Mouse (Mus musculus): ENCODE results near the gene Aqp1.
A peak's percentile ranks its signal among the peaks of the same experiment; 100 is the strongest.

Aqp1 gene

GRCm38 (mm10) chr6:55358731-55359143, 22.5 kb downstream of the Aqp1 start:
- DNase-seq = no peak

DNA sequence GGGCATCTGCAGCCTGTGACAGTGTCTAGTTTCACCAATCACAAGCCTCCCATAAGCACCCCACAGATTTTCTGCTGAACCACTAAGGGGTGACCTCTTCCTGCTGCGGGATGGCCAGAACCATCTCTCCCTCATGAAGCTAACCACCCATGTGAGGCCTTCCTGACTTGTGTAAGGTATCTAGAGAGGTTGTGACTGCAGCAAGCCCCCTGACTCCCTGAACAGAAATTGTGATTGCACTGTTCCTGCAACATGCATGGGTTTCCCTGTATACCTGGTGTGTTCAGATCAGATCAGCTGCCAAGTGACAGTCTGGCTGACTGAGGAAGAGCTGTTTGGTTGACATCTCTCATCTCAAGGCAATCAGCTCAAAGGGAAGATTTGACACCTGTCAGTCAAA, 26.4 kb downstream of the Aqp1 start:
- no peak for DNase-seq

DNA sequence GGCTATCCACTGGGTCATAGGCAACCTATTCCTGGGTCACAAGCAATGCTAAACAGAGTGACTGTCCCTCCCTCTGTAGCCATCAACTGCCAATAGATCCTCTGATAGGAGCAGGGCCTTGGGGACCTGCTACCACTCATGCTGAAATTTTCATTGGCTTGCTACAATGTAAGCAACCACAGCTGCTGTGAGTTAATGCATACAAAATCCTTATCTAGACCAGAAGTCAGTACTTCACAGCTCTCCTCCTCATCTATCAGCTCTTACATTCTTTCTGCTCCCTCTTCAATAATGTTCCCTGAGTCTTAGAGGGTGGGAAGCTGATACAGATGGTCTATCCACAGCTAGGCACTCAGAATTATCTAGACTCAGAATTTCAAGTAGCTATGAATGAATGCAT, 30.9 kb downstream of the Aqp1 start:
- DNase-seq = no peak

DNA sequence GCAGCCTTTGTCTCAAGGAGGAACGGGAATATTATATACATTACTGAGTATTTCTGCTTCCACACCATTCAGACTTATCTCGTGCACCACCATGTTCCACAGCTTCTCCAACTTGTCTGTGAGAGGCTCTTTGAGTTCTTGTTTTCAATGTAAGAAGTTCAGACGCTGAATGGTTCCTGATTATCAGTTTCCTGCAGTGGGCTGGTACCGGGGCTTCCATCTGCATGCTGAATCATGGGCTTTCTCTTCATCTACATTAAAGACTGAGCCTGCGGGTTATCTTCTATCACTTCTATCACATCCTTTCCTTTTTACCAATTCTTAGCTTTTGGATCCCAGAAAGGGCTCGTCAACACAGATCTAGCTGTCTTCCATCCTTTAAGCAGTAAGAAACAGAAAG, 34.6 kb downstream of the Aqp1 start:
- no peak for DNase-seq

GRCm38 (mm10) chr6:55376076-55376475, 39.8 kb downstream of the Aqp1 start, which contains the start of gene Ghrhr:
TSS of gene Ghrhr (plus strand) at chr6:55376295.
- DNase-seq = no peak

- no peak for DNase-seq
These were observed 40.3 kb downstream of the Aqp1 start for GRCm38 (mm10) chr6:55376511-55376910.

GRCm38 (mm10) chr6:55377461-55377860, 41.2 kb downstream of the Aqp1 start:
- DNase-seq = no peak

DNA sequence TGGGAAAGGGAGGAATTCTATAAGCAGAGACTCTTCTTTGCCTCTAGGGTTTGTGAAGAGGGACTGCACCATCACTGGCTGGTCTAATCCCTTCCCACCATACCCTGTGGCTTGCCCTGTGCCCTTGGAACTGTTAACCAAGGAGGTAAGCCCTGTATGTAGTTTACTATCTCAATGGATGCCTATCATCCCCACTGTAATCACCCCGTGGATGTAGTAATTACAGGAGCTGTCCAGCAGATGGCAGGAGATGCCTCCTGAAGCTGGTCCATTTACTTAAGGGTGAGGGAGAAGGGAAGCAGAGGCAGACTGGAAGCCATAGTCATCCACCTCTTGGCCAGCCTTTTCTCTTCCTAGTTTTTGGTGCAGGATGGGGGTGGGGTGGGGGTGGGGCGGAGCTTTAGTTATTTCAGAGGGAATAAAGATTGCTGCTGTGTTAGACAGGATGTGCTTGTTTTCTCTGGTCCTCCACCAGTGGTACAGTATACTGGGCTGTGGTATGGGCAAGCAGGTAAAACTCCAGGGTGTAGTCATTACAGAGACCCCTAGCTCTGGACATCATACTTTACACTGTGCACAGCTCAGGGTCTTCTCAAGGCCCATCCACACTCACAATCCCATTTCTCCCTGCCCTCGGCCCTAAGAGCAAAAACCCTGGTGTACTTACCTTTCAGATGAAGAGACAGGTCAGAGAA, 43.6 kb downstream of the Aqp1 start:
- DNase-seq = peak; percentile 68

DNA sequence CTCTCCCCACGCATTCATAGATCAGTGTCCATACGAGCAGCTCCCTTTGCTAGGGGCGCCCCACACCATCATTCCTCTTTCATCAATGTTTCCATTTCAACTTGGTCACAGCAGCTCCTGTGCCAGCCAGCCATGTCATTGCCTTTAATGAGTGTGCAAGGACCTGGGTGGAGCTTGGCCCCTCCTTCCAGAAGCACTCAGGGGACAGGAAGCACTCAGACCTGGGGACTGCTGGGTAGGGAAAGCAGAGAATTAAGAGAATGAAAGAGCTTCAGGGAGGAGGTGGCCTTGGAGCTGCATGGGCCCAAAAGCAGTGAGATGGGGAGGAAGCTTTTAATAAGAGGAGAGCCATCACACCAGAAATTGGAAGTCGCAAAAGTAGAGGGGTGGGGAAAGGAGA, 45.7 kb downstream of the Aqp1 start:
- no peak for DNase-seq

- peak; percentile 76 for DNase-seq
These were observed 47.7 kb downstream of the Aqp1 start for GRCm38 (mm10) chr6:55383897-55384296.

- no peak for DNase-seq
These were observed 48.2 kb downstream of the Aqp1 start for GRCm38 (mm10) chr6:55384356-55384951.

DNA sequence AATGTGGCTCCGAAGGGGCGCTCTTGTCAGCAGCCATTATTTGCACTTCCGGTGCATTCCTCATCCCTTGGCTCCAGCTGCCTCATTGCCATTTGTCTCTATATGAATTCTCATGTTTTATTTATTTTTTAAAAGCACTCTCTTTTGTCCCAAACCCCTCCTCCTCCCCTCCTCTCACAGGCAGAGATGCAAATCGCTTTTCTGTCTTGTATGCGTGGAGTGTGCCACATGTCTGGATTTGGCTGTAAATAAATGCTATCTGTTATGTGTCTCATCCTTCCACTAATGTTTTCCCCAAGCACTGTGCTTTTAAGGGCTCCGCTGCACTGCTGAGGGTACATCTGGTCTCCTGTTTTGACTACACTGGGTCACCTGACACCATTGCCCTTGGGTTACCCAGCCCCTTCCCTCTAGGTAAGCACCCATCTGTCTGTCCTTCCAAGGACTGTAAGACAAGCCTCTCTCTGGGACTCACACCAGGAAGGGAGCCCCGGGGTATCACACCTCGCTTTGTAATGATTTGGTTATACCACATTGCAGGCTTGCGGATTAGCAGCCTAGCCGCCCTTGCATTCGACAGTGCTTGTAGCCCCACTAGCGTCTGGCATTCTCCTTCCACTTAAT, 52.4 kb downstream of the Aqp1 start:
- no peak for DNase-seq

- no peak for DNase-seq
These were observed 53.1 kb downstream of the Aqp1 start for GRCm38 (mm10) chr6:55389321-55389720.

- DNase-seq = no peak
These were observed 55.6 kb downstream of the Aqp1 start for GRCm38 (mm10) chr6:55391814-55392213.

DNA sequence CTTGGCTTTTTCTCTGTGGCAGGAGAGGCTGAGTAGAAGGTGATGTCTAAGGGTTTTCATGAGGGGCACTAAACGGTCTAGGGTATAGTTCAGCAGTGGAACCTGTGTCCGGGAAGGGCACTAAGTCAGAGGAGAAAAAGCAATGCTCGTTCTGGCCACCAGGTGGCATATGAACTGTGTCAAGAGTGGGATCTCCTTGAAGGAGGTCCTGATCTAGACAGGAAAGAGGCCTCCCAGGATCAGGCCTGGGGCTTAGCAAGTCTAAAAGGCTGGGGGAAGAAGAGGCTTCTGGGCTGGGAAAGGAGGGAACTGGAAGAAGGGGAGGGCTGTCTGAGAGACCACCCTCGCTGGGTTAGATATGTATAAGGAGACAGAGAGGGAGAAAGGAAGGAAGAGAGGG, 56.2 kb downstream of the Aqp1 start:
- peak; percentile 82 for DNase-seq

DNA sequence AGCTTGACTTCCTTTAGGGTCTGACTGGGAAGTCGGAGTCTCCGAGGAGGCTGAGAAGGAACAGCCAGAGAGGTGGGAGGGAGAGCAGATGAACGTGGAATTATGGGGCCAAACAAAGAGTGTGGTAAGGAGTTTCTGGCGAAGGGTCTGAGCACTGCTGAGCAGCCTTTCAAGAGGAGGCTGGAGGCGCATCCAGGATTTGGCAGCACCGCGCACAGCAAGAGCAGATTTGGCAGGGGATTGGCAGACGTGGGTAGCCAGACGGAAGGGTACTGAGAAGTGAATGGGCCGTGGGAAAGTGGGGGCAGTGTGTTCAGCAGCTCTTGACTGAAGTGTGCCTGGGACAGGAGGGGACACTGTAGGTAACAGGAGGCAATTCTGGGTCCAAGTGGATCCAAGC, 58.6 kb downstream of the Aqp1 start:
- no peak for DNase-seq

GRCm38 (mm10) chr6:55396176-55396575, 59.9 kb downstream of the Aqp1 start:
- DNase-seq = no peak

DNA sequence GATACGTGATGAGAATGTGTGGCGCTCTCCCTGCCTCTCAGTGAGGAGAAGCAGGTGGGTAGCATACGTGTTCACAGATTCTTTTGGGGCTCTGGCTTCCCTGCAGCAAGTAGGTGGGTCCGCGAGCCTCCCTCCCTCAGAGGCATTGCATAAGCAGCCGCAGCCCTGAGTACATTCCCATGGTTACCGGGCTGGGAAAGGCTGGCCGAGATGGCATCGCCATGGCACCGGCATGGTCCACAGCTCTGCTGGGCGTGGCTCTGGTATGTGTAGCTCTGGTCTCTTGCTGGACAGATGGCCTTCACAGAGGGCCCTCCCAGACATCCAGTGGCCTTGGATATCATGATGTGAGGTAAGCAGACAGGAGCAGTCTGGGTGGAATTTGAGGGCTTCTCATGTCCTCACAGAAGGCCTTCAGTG, 60.4 kb downstream of the Aqp1 start:
- DNase-seq = no peak

Data from thymus, postnatal 4 days (tissue).